Mouse (Mus musculus): Measurements from ENCODE around the gene Snx11. TPM values are rescaled to one million over a fixed set of nuclear protein-coding genes. Genes with fewer than 3 reads are reported as not detected.

Gene Snx11
- polyA plus RNA-seq, 1 experiment from 2014 or later: 20.1 TPM

GRCm38 (mm10) chr11:96755298-96755697 lies 22.1 kb downstream of the Snx11 start:
- H3K4me3 ChIP-seq (ENCODE audit: low read length): no peak overlapping the region
- no peaks in the 10 kb centered on the region for H3K9me3 ChIP-seq (ENCODE audit: low read length)
- ATAC-seq (ENCODE audit: low FRiP score, low TSS enrichment): no peak
- no peak overlapping the region for H3K9ac ChIP-seq (replicated peaks; ENCODE audit: low read length)
- no peaks in the 10 kb centered on the region for H3K27me3 ChIP-seq (ENCODE audit: insufficient read depth, low read length)
- no peaks in the 10 kb centered on the region for H3K4me1 ChIP-seq (ENCODE audit: insufficient read depth, low read length)
- H3K27ac ChIP-seq (ENCODE audit: low read length): no peak overlapping the region
- H3K36me3 ChIP-seq (ENCODE audit: insufficient read depth, low read length): no peaks in the 10 kb centered on the region
- H3K4me2 ChIP-seq (replicated peaks; ENCODE audit: low read depth, low read length): no peak overlapping the region
- whole genome bisulfite sequencing: 100% methylated on average over 2 of the region's 2 CpGs

DNA sequence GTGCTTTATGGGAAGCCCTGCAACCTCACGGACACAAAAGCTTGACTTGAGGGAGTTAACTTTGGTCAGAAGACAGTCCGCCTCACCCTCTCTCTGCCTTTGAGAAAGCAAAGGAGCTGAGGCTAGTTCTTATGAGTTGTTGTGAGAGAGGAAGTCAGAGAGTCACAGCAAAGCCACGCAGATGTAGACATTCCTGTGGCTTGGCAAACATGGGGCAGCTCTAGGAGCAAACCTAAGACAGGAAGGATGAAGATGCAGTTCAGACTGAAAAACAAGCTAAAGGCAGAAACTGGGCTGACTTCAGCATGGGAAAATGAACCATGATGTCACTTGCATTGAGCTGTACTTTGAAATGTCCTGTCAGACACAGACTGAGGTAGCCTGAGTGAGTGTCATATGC lies 29.8 kb downstream of the Snx11 start:
- Histone ChIP-seq H3K4me1 (ENCODE audit: insufficient read depth, low read length) (peaks cover 12% of the 10 kb centered on the region), H3K4me3 (ENCODE audit: low read length) (no peak overlapping the region), H3K9ac (replicated peaks; ENCODE audit: low read length) (no peak overlapping the region), H3K9me3 (ENCODE audit: low read length) (no peaks in the 10 kb centered on the region), H3K4me2 (replicated peaks; ENCODE audit: low read depth, low read length) (no peak overlapping the region), H3K27me3 (ENCODE audit: insufficient read depth, low read length) (no peaks in the 10 kb centered on the region), H3K27ac (ENCODE audit: low read length) (no peak overlapping the region), H3K36me3 (ENCODE audit: insufficient read depth, low read length) (no peaks in the 10 kb centered on the region)
- WGBS: 52% methylated on average over 3 of the region's 3 CpGs
- no peak for ATAC-seq (ENCODE audit: low FRiP score, low TSS enrichment)

- 74% methylated on average over 6 of the region's 6 CpGs for WGBS
- no peak overlapping the region for H3K4me2 ChIP-seq (replicated peaks; ENCODE audit: low read depth, low read length)
Measured at GRCm38 (mm10) chr11:96746648-96747047, 30.7 kb downstream of the Snx11 start.

GRCm38 (mm10) chr11:96743891-96744290 lies 33.5 kb downstream of the Snx11 start:
- Histone ChIP-seq H3K36me3 (ENCODE audit: insufficient read depth, low read length) (no peaks in the 10 kb centered on the region), H3K9ac (replicated peaks; ENCODE audit: low read length) (no peak overlapping the region), H3K9me3 (ENCODE audit: low read length) (no peaks in the 10 kb centered on the region), H3K4me2 (replicated peaks; ENCODE audit: low read depth, low read length) (no peak overlapping the region), H3K4me3 (ENCODE audit: low read length) (no peak overlapping the region), H3K4me1 (ENCODE audit: insufficient read depth, low read length) (peaks cover 30% of the 10 kb centered on the region), H3K27ac (ENCODE audit: low read length) (no peak overlapping the region; the same call in 1 of the 2 replicates), H3K27me3 (ENCODE audit: insufficient read depth, low read length) (peaks cover 6% of the 10 kb centered on the region; the same call in 1 of the 2 replicates)
- WGBS: 59% methylated on average over 4 of the region's 4 CpGs
- no peak for ATAC-seq (ENCODE audit: low FRiP score, low TSS enrichment)

More at GRCm38 (mm10) chr11:96746648-96747047, 30.7 kb downstream of the Snx11 start:
- Histone ChIP-seq H3K9me3 (ENCODE audit: low read length) (no peaks in the 10 kb centered on the region), H3K27me3 (ENCODE audit: insufficient read depth, low read length) (no peaks in the 10 kb centered on the region), H3K4me3 (ENCODE audit: low read length) (no peak overlapping the region), H3K36me3 (ENCODE audit: insufficient read depth, low read length) (no peaks in the 10 kb centered on the region), H3K9ac (replicated peaks; ENCODE audit: low read length) (no peak overlapping the region), H3K27ac (ENCODE audit: low read length) (no peak overlapping the region), H3K4me1 (ENCODE audit: insufficient read depth, low read length) (peaks cover 14% of the 10 kb centered on the region)
- ATAC-seq (ENCODE audit: low FRiP score, low TSS enrichment): no peak

DNA sequence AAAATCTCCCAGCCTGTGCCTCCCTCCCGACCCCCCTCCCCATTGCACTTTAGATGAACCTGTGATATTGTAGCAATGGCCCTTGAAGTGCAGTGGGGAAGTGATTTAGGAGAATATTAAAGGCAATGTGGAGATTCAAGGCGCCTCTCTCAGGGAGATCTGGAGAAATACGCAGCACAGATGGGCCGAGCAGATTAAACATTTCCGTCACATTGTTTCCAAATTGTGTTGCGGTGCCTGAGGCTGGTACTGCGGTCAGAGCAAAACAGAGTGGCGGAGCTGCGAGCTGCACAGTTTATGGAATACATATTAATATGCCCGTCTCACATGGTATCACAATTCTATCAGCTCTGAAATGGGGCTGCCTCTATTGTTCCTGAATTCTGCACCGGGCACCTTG lies 34.4 kb downstream of the Snx11 start:
- Histone ChIP-seq H3K9me3 (ENCODE audit: low read length) (no peaks in the 10 kb centered on the region), H3K27ac (ENCODE audit: low read length) (peak overlapping the region; percentile 57; the same call in 1 of the 2 replicates), H3K4me2 (replicated peaks; ENCODE audit: low read depth, low read length) (peak overlapping the region; percentile 21; the same call in 1 of the 2 replicates), H3K4me3 (ENCODE audit: low read length) (no peak overlapping the region), H3K4me1 (ENCODE audit: insufficient read depth, low read length) (peaks cover 30% of the 10 kb centered on the region), H3K27me3 (ENCODE audit: insufficient read depth, low read length) (peaks cover 8% of the 10 kb centered on the region; the same call in 1 of the 2 replicates), H3K9ac (replicated peaks; ENCODE audit: low read length) (0 out of 2 replicates have a peak overlapping the region, but pooled peaks have one; percentile 30), H3K36me3 (ENCODE audit: insufficient read depth, low read length) (no peaks in the 10 kb centered on the region)
- 50% methylated on average over 11 of the region's 11 CpGs for WGBS
- ATAC-seq (ENCODE audit: low FRiP score, low TSS enrichment): no peak

DNA sequence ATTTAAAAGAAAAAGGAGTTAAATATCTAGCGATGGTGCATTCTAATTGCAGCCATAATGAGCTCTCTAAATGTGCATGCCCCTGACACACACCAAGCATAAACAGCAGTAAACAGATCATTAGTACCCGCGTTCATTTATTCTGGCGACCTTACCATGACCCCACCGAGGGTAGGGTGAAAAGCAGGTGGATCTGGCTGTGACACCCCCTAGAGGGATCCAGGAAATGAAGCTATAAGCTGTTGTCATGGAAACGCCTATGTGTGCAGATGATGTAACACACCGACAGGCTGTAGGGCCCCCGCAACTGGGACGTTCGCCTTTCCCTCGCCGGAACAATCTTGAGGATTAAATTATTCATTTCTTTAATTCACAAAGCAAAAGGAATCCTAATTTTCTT lies 35.4 kb downstream of the Snx11 start:
- Histone ChIP-seq H3K9ac (replicated peaks; ENCODE audit: low read length) (no peak overlapping the region), H3K4me2 (replicated peaks; ENCODE audit: low read depth, low read length) (no peak overlapping the region), H3K4me1 (ENCODE audit: insufficient read depth, low read length) (peaks cover 34% of the 10 kb centered on the region), H3K9me3 (ENCODE audit: low read length) (no peaks in the 10 kb centered on the region), H3K27me3 (ENCODE audit: insufficient read depth, low read length) (peaks cover 8% of the 10 kb centered on the region; the same call in 1 of the 2 replicates), H3K27ac (ENCODE audit: low read length) (peak overlapping the region; percentile 57; the same call in 1 of the 2 replicates), H3K4me3 (ENCODE audit: low read length) (no peak overlapping the region), H3K36me3 (ENCODE audit: insufficient read depth, low read length) (no peaks in the 10 kb centered on the region)
- ATAC-seq (ENCODE audit: low FRiP score, low TSS enrichment): no peak
- 31% methylated on average over 12 of the region's 12 CpGs for WGBS

- Histone ChIP-seq H3K4me3 (ENCODE audit: low read length) (no peak overlapping the region), H3K27ac (ENCODE audit: low read length) (peak overlapping the region; percentile 58; the same call in 1 of the 2 replicates), H3K9ac (replicated peaks; ENCODE audit: low read length) (no peak overlapping the region)
Measured at GRCm38 (mm10) chr11:96740796-96741195, 36.6 kb downstream of the Snx11 start.

DNA sequence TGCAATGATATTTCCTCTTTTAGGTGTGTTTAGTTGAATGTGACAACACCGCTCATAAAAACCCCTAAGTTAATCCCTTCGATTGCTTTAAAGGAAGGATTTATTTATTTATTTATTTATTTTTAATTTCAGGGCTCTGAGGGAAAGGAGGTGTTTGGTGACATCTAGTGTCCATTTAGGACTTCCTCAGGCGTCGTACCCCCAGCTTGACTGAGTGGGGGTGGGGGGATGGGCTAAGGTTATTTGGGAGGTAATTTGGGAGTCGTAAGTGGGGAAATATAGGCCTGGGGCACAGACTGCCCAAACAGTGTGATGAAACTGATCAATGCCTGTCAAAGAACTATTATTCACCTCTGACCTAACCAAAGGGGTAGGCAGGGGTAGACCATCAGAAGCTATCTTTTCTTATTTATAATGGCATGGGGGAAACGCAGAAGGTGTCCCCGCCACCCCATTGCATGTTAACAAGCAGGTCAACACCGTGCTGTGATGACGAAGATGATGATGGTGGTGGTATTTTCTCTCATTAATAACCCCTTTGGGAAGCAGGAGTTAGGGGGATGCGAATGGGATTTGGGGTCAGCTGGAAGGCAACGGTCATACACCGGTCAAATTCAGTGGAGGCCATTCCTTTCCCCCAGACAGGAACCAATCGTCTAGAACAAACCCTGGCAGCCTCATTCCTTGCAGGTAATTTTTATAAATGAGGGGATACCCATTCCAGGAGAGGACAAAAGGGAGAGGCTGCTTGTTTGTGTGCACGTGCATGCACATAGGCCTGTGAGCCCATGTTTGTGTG lies 39.5 kb downstream of the Snx11 start:
- Histone ChIP-seq H3K9ac (replicated peaks; ENCODE audit: low read length) (no peak overlapping the region), H3K4me3 (ENCODE audit: low read length) (no peak overlapping the region), H3K9me3 (ENCODE audit: low read length) (no peaks in the 10 kb centered on the region), H3K27ac (ENCODE audit: low read length) (peak overlapping the region; percentile 35), H3K36me3 (ENCODE audit: insufficient read depth, low read length) (no peaks in the 10 kb centered on the region), H3K4me2 (replicated peaks; ENCODE audit: low read depth, low read length) (no peak overlapping the region), H3K27me3 (ENCODE audit: insufficient read depth, low read length) (peaks cover 8% of the 10 kb centered on the region; the same call in 1 of the 2 replicates), H3K4me1 (ENCODE audit: insufficient read depth, low read length) (peaks cover 43% of the 10 kb centered on the region)
- ATAC-seq (ENCODE audit: low FRiP score, low TSS enrichment): no peak
- 57% methylated on average over 14 of the region's 14 CpGs for WGBS

More at GRCm38 (mm10) chr11:96740796-96741195, 36.6 kb downstream of the Snx11 start:
- Histone ChIP-seq H3K27me3 (ENCODE audit: insufficient read depth, low read length) (peaks cover 8% of the 10 kb centered on the region; the same call in 1 of the 2 replicates), H3K9me3 (ENCODE audit: low read length) (no peaks in the 10 kb centered on the region), H3K36me3 (ENCODE audit: insufficient read depth, low read length) (no peaks in the 10 kb centered on the region), H3K4me1 (ENCODE audit: insufficient read depth, low read length) (peaks cover 43% of the 10 kb centered on the region), H3K4me2 (replicated peaks; ENCODE audit: low read depth, low read length) (0 out of 2 replicates have a peak overlapping the region, but pooled peaks have one; percentile 3)
- no peak for ATAC-seq (ENCODE audit: low FRiP score, low TSS enrichment)
- 48% methylated on average over 12 of the region's 12 CpGs for WGBS

DNA sequence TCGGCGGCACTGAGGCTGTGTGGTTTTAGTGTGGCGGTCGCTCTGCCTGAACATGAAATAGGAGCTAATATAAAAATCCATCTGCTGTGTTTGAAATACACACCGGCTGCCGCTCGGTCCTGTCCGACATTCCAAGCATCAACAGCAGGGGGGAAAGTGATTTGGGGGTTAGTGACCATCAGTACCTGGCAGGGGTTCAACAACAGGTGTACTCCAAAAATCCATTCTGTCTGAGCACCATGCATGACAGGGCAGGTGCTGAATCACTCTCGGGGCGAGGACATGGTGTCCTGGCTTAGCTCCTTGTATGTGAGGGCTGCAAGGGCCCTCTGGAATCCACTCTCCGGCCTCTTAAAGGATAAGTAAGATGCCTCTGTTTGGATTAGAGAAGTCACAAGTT lies 41.0 kb downstream of the Snx11 start:
- Histone ChIP-seq H3K27ac (ENCODE audit: low read length) (peak overlapping the region; percentile 56), H3K36me3 (ENCODE audit: insufficient read depth, low read length) (no peaks in the 10 kb centered on the region), H3K27me3 (ENCODE audit: insufficient read depth, low read length) (peaks cover 8% of the 10 kb centered on the region; the same call in 1 of the 2 replicates), H3K4me3 (ENCODE audit: low read length) (peak overlapping the region; percentile 26), H3K4me2 (replicated peaks; ENCODE audit: low read depth, low read length) (peak overlapping the region; percentile 64), H3K4me1 (ENCODE audit: insufficient read depth, low read length) (peaks cover 50% of the 10 kb centered on the region), H3K9me3 (ENCODE audit: low read length) (no peaks in the 10 kb centered on the region), H3K9ac (replicated peaks; ENCODE audit: low read length) (peak overlapping the region; percentile 63)
- 12% methylated on average over 11 of the region's 11 CpGs for whole genome bisulfite sequencing
- ATAC-seq (ENCODE audit: low FRiP score, low TSS enrichment): no peak

GRCm38 (mm10) chr11:96735908-96736307 lies 41.5 kb downstream of the Snx11 start:
- H3K27me3 ChIP-seq (ENCODE audit: insufficient read depth, low read length): peaks cover 6% of the 10 kb centered on the region; the same call in 1 of the 2 replicates
- H3K4me2 ChIP-seq (replicated peaks; ENCODE audit: low read depth, low read length): peak overlapping the region; percentile 64
- no peaks in the 10 kb centered on the region for H3K36me3 ChIP-seq (ENCODE audit: insufficient read depth, low read length)
- WGBS: 2% methylated on average over 19 of the region's 19 CpGs
- peak overlapping the region; percentile 26 for H3K4me3 ChIP-seq (ENCODE audit: low read length)
- 0 out of 2 replicates have a peak, but pooled peaks have one; percentile 73 for ATAC-seq (ENCODE audit: low FRiP score, low TSS enrichment)
- H3K4me1 ChIP-seq (ENCODE audit: insufficient read depth, low read length): peaks cover 50% of the 10 kb centered on the region
- peak overlapping the region; percentile 63 for H3K9ac ChIP-seq (replicated peaks; ENCODE audit: low read length)
- H3K27ac ChIP-seq (ENCODE audit: low read length): peak overlapping the region; percentile 76
- no peaks in the 10 kb centered on the region for H3K9me3 ChIP-seq (ENCODE audit: low read length)
